Mouse (Mus musculus) forelimb bud, embryonic 11.5 days (tissue): ENCODE results near the gene Usp49.
"Not testable (repeated sequence)": the region's sequence is repeated elsewhere in the genome, so short reads cannot be mapped to it uniquely, and the experiment has no call there.

ENCODE experiments used
- DNase-seq: peaks from one replicate; pipeline ENCODE4 v3.0.0-alpha.2; 2012; ENCODE audit warnings: low read depth, low spot score

Usp49 gene

DNA sequence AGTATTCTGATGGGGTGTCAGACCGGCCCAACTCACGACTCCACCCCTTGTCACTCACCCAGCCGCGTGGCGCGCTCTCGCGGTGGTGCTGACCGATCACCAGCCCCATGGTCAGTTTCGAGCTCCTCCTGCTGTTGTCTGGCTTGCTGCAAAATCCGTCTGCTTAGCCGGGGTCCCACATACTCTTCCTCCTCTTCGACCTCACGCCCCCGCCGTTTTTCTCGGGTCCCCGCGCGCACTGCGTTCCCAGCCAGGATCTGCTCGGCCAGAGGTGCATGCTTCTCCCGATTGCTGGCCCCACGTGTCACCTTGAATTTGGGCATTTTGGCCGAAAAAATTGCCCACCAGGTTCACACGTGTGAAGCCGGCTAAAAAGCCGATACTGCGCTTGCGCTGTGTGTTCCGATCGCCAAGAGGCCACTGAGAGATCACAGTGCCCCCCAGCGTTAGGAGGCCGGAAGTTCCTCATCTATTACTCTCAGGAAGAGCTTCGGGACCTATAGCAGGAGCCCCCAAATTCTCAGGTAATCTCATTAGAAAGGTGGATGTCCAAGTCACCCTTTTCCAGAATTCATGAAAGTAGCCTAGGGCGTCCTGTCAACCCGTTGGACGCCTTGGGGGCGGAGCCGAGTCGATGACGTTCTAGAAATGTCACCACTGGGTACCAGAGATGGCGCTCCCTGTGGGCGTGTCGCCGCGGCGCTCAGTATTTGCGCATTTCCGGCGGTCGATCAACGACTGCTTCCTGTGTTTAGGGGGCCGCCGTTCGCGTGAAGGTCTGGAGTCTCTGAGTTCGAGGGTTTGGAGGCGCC is 19.4 kb upstream of the Usp49 start, which contains the start of the genes Bysl, Med20 and Gm20517:
Bysl (minus strand) TSS at position 644 of the 812 bp plus-strand sequence.
Med20 (plus strand) TSS at position 734 of the 812 bp plus-strand sequence.
Gm20517 (plus strand) TSS at position 741 of the 812 bp plus-strand sequence.
- DNase-seq = peak; percentile 94

DNA sequence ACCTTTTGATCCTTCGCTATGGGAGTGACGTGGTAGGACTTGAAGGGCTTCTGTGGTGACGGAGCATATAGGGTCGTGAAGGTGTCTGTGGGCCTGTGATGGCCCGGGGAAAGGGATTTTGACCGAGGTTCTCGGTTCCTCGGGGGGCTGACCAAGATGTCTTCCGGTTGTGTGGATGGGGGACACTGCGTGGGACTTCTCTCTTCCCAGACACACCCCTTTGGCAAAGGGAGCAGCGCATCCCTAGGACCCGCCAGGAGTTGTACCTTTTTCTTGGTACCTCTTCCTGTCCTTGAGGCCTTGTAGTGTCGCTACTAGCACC is 18.9 kb upstream of the Usp49 start:
- DNase-seq = no peak

DNA sequence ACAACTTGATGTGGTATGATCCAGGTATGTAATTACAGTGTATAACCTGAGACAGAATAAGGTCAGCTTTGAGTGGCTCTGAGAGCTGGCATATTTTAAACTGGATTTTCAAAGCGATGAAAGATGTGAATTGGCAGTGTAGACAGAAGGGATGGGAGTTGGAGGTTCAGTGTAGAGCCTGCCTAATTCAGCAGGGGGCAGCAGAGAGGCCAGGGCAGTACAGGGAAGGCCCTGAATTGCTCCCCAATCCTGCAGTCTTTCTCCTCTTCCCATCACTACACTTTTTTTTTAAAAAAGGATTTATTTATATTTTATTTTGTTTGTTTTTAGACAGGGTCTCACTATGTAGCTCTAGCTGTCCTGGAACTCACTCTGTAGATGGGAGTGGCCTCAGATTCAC is 16.5 kb upstream of the Usp49 start:
- no peak for DNase-seq

DNA sequence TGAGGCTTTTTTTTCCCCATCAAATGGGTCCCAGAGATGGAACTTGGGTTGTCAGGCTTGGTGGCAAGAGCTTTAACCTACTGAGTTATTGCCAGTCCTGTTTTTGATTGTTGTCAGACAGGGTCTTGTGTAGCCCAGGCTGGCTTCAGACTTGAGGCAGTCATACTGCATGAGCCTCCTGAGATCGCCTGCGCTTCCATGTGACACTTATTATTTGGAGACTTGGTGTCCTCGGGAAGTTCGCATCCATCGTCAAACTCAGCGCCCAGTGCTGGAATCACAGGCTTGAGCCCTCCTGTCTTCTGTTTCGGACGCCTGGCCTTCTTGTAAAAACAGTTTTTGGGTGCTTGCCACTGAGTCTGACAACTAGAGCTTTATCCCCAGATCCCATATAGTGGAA is 14.4 kb upstream of the Usp49 start:
- no peak for DNase-seq

DNA sequence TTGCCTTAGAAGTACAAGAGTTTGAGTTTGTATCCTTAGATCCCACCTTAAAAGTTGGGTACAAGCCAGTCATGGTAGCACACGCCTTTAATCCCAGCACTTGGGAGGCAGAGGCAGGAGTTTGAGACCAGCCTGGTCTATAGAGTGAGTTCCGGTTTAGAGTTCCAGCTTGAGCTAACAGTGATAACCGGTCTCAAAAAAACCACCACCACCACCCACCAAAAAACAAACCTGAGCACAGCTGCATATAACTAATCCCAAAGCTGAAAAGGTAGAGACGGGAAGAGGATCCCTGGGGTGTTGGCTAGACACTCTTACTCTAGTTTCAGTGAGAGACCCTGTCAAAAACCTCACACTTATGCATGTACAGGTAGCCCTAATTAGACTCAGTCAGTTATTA is 13.8 kb upstream of the Usp49 start:
- no peak for DNase-seq

DNA sequence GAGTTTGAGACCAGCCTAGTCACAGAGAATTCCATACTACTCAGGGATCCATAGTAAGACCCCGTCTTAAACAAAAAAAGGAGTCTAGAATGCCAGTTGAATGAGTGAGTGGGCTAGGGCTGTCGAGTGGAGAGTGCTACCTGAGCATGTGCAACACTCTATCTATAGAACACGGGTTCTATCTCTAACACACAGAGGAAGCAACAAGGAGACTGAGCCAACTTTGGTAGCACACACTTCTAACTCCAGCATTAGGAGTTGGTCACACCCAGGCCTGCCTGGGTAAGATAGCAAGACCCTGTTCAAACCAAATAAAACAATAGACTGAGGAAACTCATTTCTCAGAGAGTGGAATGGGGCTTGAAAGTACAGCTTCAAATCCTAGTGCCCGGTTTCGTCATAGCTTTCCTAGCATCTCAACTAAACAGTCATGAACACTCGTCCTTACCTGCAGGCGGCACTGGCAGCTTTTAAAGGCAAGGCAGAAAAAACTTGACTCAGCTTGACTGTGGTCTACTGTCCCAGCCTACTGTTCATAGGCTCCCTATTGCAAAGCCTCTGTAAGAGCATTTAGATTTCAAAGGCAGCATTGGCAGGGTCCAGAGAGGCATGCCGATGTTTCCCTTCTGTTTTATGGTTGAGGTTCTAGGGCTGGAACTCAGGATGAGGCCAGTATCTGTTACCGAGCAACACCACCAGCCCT is 12.7 kb upstream of the Usp49 start:
- no peak for DNase-seq

DNA sequence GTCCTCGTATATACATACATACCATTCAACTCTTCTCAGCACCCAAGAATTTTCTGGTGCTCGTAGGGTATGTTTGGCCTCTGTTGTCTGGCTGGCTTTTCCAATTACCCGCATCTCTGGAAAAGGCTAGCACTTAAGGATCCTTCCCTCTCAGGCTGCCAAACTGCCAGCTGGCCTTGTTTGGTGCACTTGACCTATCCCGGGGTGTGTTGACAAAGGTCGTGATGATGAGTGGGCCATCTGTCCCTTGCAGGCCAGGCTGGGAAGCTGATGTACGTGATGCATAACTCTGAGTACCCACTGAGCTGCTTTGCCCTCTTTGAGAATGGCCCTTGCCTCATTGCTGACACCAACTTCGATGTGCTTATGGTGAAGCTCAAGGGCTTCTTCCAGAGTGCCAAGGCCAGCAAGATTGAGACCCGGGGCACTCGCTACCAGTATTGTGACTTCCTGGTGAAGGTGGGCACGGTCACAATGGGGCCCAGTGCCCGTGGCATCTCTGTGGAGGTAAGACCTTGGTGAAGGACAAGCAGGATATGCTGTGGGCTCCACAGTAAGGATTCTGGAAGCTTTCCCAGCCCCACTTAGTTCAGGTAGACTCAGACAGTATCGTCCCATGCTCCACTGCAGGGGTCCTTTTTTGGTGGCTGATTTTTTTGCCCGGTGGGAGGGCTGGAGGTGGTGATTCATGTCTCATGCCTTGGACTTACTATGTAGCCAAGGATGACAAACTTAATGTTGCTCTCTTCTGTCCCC is 11.8 kb upstream of the Usp49 start:
- DNase-seq = no peak

DNA sequence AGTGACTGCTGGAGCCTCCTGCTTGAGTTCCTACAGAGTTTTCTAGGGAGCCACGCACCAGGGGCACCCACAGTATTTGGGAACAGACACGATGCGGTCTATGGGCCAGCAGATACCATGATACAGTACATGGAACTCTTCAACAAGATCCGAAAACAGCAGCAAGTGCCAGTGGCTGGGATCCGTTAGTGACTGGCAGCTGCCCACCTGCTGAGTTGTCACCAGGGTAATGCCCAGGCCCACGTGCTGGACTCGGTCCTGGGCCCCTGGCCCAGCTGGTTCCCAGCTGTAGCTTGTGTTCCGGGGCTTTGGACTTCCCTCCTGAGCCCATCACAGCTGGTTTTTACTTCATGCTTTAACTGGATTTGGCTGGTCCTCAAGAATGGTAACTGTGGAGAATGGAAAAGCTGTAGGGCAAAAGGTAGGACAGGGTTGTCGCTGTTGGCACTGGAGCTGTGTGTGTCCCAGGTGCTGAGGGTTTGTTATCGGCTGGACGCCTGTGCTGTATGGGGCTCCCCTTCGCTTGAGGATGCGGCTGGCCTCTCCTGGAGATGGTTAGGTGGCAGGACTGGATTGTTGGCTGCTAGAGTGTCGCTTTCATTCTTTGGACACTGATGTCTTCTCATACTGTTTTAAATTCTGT is 7.5 kb upstream of the Usp49 start:
- DNase-seq = no peak

DNA sequence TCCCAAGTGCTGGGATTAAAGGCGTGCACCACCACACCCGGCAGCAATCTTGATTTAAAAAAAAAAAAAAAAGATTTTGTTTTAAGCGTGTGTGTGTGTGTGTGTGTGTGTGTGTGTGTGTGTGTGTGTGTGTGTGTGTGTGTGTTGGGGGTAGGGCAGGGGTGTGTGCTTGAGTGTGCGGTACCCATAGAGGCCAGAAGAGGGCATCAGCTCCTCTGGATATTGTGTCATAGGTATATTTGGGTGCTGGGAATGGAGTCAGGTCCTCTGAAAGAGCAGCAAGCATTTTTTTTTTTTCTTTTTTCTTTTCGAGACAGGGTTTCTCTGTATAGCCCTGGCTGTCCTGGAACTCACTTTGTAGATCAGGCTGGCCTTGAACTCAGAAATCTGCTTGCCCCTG is 5.9 kb upstream of the Usp49 start:
- not testable (repeated sequence) for DNase-seq

DNA sequence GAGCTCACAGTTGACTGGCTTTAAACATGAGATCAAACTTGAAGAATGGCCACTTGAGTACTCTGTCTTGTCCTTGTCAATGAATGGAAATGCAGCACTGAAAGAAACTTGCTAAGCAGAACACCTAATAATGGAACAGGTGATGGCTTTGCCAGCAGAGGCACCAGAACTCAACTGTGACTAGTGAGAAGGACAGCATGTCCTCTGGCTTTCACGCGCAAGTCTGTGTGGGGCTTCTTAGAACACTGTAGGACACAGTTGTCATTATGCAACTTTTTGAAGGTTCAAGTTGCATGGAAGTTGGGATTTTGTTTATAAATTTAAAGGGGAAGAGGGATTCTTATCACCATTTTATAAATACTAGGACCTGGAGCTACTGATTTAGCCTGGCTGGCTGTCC is 5.4 kb upstream of the Usp49 start:
- no peak for DNase-seq

DNA sequence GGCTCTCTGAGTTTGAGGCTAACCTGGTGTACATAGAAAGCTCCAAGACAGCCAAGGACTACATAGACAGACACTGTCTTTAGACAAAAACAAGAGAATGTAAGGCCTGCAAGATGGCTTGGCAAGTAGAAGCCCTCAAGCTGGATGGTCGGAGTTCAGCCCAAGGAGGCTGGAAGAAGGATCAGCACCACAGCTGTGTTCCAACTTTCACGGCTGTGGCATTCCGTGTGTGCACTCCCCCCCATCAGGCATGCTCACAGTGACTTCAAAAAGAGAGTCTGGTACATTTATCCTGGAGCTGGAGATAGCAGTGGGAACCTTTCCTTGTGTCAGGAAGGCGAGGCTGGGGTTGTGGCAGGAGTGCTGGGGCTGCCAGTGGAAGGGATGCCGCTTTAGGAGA is 4.5 kb upstream of the Usp49 start:
- no peak for DNase-seq

DNA sequence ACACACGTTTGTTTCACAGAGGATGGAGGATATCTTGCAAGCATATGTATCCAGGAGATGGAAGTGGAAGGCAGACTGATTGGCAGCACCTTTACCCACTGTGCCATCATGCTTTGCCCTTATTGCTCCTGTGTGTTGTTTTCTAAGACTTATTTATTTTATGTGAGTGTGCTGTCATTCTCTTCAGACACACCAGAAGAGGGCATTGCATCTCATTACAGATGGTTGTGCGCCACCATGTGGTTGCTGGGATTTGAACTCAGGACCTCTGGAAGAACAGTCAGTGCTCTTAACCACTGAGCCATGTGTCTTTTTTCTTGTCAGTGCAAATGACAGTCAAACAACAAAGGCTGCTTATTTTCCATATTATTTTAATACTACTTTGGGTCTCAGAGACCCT is 2.7 kb upstream of the Usp49 start:
- no peak for DNase-seq

DNA sequence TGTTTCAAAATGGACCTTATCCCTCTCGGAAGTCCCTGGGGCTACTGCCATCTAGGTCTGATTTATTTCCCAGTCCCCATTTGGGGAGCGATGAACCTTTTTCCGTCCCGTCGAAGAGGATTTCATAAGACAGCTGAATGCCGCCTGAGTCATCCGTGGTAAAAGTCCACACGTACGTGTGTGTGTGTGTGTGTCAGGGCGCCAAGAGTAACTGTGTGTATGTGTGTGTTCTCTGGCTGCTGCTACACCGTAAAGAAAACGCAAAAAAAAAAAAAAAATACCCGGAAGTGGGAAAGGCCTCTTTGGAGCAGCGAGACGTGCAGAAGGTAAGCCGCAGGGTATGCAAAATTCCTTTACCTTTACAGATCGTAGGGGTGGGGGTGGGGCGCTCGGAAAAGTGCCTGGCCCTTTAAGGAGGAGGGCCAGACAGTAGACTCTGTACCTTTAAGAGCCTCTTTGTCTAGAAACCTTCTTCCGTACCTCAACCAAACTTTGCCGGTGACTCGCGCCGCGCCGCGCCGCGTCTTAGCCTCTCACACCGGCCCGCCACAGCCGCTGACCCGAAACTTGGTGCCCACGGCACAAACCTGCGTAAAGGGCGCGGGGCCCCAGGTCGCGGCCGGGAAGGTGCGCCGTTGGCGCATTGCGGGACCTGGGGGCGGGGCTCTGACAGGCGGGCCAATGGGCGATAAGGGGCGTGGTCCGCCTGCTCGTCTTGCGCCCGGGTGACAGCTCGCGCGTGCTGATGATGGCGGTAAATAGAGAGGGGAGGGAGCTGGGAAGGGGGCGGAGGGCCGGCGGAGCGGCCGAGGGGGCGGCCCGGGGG is 1.4 kb upstream of the Usp49 start:
- peak; percentile 95 for DNase-seq

DNA sequence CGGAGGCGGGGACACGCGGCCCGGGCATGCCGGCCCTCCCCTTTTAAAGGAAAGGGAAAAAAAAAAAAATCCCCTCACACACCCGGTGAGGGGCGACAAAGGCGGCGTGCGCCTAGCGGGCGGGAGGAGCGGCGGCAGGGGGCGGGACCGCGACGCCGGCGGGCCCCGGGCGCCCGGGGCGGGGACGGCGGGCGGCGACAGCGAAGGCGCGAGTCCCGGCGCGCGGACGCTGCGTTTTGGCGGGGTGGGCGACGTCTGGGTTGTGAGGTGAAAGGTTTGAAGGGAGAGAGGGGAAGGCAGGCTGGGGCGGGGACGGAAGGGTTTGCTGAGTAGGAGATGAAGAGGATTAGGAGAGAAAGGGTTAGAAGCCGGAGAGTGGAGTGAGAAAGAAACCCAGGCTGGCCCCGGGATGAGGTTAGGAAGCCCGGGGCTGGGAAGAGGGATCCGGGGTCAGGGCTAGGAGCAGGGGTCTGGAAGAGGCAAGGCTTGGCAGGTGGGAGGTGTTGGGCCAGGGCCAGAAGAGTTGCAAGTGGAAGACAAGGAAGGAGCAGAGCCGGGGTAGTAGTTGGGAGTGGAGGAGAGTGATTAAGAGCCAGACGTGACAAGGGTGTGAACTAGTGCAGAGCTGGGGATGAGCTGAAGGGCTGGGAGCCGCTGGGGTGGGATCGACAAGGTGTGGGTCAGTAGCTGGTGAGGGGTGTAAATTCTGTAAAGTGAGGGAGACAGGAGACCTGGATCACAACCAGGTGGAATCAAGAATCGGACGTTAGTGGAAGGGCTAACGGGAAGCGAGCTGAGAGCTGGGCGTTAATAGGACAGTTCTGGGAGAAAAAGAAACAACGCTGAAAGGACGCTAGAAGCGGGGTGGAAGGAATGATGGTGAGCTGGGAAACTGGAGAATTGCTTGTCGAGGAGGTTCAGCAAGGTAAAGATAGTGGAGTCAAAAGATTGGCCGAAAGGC is 493 bp upstream of the Usp49 start:
- DNase-seq = peak; percentile 10

DNA sequence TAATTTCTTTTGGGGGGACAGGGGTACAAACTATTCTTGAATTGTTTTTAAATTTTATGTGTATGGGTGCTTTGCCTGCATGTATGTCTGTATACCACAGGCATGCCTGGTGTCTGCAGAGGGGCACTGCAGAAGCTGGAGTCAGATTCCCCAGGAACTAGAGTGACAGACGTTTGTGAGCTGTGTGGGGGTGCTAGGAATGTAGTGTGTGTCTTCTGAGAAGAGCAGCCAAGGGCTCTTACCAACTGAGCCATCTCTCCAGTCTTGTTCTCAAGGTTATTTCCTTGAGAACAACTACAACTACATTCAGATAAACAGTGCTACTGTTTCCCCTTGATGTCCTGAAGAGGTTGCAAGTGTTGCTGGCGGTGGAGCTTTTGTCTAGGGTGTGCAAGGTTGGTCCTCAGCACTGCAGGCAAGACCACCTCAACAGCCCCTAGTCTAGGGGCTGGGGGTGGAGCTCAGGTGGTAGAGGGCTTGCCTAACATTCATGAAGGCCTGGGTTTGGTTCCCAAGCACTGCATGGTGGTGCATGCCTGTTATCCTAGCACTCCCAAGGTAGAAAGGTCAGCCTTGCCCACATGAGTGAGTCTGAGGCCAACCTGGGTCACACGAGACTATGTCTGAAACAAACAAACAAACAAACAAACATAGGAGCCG is 1.8 kb downstream of the Usp49 start:
- no peak for DNase-seq

DNA sequence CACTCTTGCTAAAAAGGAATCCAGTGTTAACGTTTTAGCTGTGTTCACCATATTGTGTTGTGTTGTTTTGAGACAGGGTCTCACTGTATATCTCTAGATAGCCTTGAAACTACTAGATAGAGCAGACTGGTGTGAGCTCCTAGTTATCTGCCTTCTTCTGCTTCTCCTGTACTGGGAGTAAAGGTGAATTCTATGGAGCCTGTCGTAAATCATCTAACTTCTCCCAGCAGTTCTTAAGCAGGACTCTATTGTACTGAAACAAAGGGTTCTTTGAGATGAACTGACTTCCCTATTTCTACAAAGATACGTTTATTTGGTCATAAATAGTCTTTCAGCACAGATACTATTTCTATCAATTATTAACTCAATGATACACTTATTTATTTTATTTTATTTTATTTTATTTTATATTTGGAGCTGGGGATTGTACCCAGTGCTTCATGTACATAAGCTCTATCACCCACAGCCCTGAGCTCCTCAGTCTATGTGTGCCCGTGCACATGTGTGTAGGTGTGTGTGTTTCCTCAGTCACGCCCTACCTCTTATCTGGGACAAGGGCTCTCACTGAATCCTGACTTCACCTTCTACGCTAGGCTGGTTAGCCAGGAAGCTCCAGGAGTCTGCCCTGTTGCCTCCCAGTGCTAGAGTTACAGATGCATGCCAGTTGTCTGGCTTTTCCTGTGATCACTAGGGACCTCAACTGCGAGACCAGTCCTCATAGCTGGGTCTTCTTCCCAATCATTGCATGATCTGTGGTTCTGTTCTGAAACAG is 3.7 kb downstream of the Usp49 start:
- no peak for DNase-seq

DNA sequence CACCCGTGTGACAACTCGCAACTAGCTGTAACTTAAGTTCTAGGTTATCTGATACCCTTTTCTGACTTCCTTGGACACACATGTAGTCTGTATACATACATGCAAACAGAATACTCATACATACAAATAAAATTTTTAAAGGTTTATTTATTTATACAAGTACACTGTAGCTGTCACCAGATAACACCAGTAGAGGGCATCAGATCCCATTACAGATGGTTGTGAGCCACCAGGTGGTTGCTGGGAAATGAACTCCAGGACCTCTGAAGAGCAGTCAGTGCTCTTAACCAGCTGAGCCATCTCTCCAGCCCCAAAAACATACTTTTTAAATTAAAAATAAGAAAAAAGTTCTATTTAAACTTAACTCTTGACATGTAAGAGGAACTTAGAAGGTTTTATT is 12.5 kb downstream of the Usp49 start:
- DNase-seq = no peak

DNA sequence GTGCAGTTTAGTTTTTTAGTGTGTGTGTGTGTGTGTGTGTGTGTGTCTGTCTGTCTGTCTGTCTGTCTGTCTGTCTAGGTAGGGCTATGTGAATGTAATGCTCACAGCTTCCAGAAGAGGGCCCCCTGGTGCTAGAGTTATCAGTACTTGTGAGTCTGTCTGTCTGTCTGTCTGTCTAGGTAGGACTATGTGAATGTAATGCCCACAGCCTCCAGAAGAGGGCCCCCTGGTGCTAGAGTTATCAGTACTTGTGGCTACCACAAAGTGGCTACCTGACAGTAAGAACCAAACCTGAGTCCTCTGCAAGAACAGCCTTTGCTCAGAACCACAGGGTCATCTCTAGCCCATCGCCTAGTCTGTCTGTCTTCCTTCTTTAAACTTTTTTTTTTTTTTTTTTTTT is 16.2 kb downstream of the Usp49 start:
- peak; percentile 38 for DNase-seq

DNA sequence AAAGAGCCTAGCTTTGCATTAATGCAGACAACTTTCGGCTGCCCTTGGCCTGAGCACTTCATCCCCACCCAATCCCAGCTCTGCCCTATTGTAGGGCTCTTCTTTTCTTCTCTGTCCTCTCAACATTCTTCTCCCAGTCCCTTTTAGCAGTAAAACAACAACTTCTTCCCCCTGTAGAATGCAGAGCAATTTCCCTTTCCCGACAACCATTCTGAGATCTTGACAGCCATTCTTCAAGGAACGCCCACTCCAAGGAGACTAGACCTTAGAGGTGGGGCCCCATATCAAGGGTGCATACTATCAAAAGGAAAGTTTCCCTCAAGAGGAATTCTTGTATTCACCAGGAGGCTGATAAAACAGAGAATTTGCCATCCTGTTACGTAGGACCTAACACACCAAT is 18.5 kb downstream of the Usp49 start:
- no peak for DNase-seq
